Mouse (Mus musculus): ENCODE data around the gene Fgr. TPM values are rescaled to one million over a fixed set of nuclear protein-coding genes. Genes with fewer than 3 reads are reported as not detected.

The Fgr gene
- polyA plus RNA-seq, 1 experiment from 2014 or later: 0.79 TPM

DNA sequence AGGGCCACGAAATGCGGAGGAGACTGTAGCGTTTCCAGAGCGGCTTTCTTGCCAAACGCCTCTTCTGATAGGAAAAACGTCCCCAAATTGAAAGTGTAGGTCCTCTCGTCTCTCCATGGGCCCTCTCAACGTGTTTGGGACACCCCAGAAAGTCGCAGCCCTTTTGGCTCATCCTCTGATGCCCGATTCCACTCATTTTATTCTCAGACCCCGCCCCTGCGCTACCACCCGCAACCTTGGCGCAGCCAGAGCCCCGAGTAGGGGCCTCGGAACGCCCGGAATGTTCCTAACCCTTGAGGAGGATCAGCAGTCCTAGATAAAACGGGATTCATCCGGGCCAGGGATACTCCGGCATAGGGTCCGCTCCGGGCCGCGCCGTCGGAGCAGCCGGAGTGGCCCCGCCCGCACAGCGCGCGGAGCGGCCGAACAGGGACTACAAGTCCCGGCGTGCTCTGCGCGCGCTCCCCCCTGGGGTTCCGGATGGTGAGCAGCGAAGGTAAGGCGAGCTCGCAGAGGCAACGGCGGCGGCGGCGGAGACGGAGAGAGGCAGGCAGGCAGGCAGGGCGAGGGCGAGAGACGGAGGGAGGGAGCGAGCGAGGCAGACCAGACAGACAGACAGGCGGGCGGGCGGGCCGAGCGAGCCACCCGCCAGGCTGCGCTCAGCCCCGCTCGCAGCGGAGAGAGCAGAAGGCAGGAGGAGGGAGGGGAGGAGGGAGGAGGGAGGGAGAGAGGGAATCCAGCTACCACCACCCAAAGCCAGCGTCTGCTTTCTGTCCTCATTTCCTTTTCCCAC, 37.3 kb downstream of the Fgr start, which contains the start of gene Ahdc1:
Gene Ahdc1, plus strand, starts transcription at position 233 of the 793 bp plus-strand sequence.
- WGBS: under 1% methylated on average over 62 of the region's 66 CpGs
- Histone ChIP-seq H3K27me3 (ENCODE audit: control insufficient read depth, insufficient read depth, low read depth, low read length) (peaks cover 18% of the 10 kb centered on the region; the same call in 1 of the 2 replicates), H3K4me3 (ENCODE audit: low read length) (peak within 1 kb of the TSS; percentile 94), H3K9me3 (ENCODE audit: control insufficient read depth, low read length) (no peaks in the 10 kb centered on the region), H3K9ac (ENCODE audit: low read length) (peak within 1 kb of the TSS; percentile 99), H3K4me1 (replicated peaks; ENCODE audit: control insufficient read depth, insufficient read depth, low read length) (peaks cover 41% of the 10 kb centered on the region), H3K36me3 (ENCODE audit: control insufficient read depth, insufficient read depth, low read length) (no peaks in the 10 kb centered on the region), H3K4me2 (ENCODE audit: low read depth, low read length) (peak within 1 kb of the TSS; percentile 91), H3K27ac (ENCODE audit: low read length) (peak within 1 kb of the TSS; percentile 97)
- peak; percentile 87 for ATAC-seq (ENCODE audit: low read depth)

DNA sequence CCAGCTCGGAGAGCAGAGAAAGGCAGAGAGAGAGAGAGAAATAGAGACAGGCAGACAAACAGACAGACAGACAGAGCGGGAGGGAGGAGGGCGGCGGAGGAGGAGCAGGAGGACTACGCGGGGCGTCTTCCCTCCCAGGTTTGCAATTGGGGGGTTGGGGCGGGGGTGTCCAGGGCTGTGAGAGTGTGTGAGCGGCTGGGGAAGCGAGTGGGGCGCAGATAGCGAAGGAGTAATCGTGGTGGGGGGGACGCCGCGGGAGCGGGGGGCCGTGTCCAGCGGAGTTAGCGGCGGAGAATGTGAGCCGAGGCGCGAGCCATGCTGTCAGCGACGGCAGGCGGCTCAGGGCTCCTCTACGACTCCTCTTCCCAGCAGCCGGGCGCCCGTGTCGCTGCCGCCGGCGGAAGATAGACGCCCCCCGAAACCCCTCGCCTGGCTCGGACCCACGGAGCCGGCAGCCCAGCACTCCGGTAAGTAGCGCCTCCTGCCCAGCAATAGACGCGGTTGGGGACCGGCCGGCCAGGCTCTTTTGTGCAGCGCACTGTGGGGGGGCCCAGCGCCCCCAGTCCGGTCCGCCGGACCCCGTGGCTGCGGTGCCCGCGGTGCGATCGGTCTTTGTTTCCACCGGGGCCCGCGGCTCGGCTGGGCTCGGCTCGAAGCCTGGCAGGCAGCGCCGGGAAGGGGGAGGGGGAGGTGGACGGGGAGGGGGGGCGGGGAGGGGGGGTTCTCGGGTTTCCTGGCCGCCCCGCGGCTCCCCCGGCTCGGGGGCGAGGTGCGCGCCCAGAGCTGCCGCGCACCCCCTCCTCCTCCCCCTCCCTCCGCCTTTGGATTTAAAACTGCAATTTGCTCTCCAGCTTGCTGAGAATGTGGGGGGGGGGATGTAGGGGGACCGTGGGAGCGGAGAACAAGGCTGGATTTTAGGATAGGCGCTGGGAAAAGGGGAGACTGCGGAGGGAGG, 38.2 kb downstream of the Fgr start:
- peak overlapping the region; percentile 94 for H3K4me3 ChIP-seq (ENCODE audit: low read length)
- H3K4me1 ChIP-seq (replicated peaks; ENCODE audit: control insufficient read depth, insufficient read depth, low read length): peaks cover 50% of the 10 kb centered on the region
- peak overlapping the region; percentile 97 for H3K27ac ChIP-seq (ENCODE audit: low read length)
- H3K4me2 ChIP-seq (ENCODE audit: low read depth, low read length): peak overlapping the region; percentile 91
- WGBS: 0% methylated on average over 62 of the region's 84 CpGs
- peak; percentile 7 for ATAC-seq (ENCODE audit: low read depth)
- H3K27me3 ChIP-seq (ENCODE audit: control insufficient read depth, insufficient read depth, low read depth, low read length): peaks cover 18% of the 10 kb centered on the region; the same call in 1 of the 2 replicates
- peak overlapping the region; percentile 99 for H3K9ac ChIP-seq (ENCODE audit: low read length)
- no peaks in the 10 kb centered on the region for H3K9me3 ChIP-seq (ENCODE audit: control insufficient read depth, low read length)
- H3K36me3 ChIP-seq (ENCODE audit: control insufficient read depth, insufficient read depth, low read length): no peaks in the 10 kb centered on the region

DNA sequence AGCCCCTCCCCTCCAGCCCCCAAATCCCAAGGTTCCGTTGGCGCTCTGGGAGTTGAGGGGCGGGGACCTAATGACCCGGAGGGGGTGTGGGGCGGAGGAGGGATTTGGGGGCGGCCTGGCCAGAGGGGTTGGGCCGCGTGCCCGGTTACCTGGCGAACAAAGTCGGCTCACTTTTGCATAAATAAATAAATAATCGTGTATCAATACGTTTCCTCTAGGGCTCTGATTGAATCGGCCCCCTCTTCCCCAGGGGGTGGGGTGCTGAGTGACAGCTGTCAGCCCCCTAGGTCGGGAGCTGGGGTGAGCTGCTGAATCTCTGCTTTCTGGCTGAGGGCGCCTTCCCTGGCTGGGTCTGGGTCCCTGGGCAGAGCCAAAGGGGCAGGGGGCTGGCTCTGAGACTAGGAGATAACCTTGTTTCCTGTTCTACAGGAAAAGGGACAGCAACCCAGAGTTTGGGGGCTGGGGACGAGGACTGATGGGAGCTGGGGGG, 38.9 kb downstream of the Fgr start:
- ATAC-seq (ENCODE audit: low read depth): peak; percentile 2; the same call in 1 of the 2 replicates
- H3K4me2 ChIP-seq (ENCODE audit: low read depth, low read length): peak overlapping the region; percentile 91
- H3K36me3 ChIP-seq (ENCODE audit: control insufficient read depth, insufficient read depth, low read length): no peaks in the 10 kb centered on the region
- peak overlapping the region; percentile 97 for H3K27ac ChIP-seq (ENCODE audit: low read length)
- under 1% methylated on average over 17 of the region's 17 CpGs for WGBS
- peaks cover 18% of the 10 kb centered on the region; the same call in 1 of the 2 replicates for H3K27me3 ChIP-seq (ENCODE audit: control insufficient read depth, insufficient read depth, low read depth, low read length)
- H3K9ac ChIP-seq (ENCODE audit: low read length): peak overlapping the region; percentile 99
- H3K4me3 ChIP-seq (ENCODE audit: low read length): peak overlapping the region; percentile 94
- no peaks in the 10 kb centered on the region for H3K9me3 ChIP-seq (ENCODE audit: control insufficient read depth, low read length)
- H3K4me1 ChIP-seq (replicated peaks; ENCODE audit: control insufficient read depth, insufficient read depth, low read length): peaks cover 57% of the 10 kb centered on the region

GRCm38 (mm10) chr4:133013266-133013891, 39.5 kb downstream of the Fgr start:
- Histone ChIP-seq H3K9me3 (ENCODE audit: control insufficient read depth, low read length) (no peaks in the 10 kb centered on the region), H3K27me3 (ENCODE audit: control insufficient read depth, insufficient read depth, low read depth, low read length) (peaks cover 18% of the 10 kb centered on the region; the same call in 1 of the 2 replicates)

GRCm38 (mm10) chr4:133014088-133014487, 40.2 kb downstream of the Fgr start:
- Histone ChIP-seq H3K4me3 (ENCODE audit: low read length) (peak overlapping the region; percentile 94), H3K27ac (ENCODE audit: low read length) (peak overlapping the region; percentile 97; the same call in 1 of the 2 replicates), H3K27me3 (ENCODE audit: control insufficient read depth, insufficient read depth, low read depth, low read length) (peaks cover 18% of the 10 kb centered on the region; the same call in 1 of the 2 replicates), H3K9me3 (ENCODE audit: control insufficient read depth, low read length) (no peaks in the 10 kb centered on the region), H3K4me2 (ENCODE audit: low read depth, low read length) (peak overlapping the region; percentile 91), H3K9ac (ENCODE audit: low read length) (peak overlapping the region; percentile 99), H3K36me3 (ENCODE audit: control insufficient read depth, insufficient read depth, low read length) (0 out of 2 replicates have a peak, but pooled peaks cover 2% of the 10 kb centered on the region), H3K4me1 (replicated peaks; ENCODE audit: control insufficient read depth, insufficient read depth, low read length) (peaks cover 63% of the 10 kb centered on the region)
- ATAC-seq (ENCODE audit: low read depth): no peak
- WGBS: 27% methylated on average over 5 of the region's 5 CpGs

More at GRCm38 (mm10) chr4:133013266-133013891, 39.5 kb downstream of the Fgr start:
- Histone ChIP-seq H3K4me3 (ENCODE audit: low read length) (peak overlapping the region; percentile 94), H3K4me2 (ENCODE audit: low read depth, low read length) (peak overlapping the region; percentile 91), H3K9ac (ENCODE audit: low read length) (peak overlapping the region; percentile 99), H3K27ac (ENCODE audit: low read length) (peak overlapping the region; percentile 97), H3K36me3 (ENCODE audit: control insufficient read depth, insufficient read depth, low read length) (0 out of 2 replicates have a peak, but pooled peaks cover 2% of the 10 kb centered on the region), H3K4me1 (replicated peaks; ENCODE audit: control insufficient read depth, insufficient read depth, low read length) (peaks cover 61% of the 10 kb centered on the region)
- WGBS: 3% methylated on average over 13 of the region's 18 CpGs
- peak; percentile 24 for ATAC-seq (ENCODE audit: low read depth)

DNA sequence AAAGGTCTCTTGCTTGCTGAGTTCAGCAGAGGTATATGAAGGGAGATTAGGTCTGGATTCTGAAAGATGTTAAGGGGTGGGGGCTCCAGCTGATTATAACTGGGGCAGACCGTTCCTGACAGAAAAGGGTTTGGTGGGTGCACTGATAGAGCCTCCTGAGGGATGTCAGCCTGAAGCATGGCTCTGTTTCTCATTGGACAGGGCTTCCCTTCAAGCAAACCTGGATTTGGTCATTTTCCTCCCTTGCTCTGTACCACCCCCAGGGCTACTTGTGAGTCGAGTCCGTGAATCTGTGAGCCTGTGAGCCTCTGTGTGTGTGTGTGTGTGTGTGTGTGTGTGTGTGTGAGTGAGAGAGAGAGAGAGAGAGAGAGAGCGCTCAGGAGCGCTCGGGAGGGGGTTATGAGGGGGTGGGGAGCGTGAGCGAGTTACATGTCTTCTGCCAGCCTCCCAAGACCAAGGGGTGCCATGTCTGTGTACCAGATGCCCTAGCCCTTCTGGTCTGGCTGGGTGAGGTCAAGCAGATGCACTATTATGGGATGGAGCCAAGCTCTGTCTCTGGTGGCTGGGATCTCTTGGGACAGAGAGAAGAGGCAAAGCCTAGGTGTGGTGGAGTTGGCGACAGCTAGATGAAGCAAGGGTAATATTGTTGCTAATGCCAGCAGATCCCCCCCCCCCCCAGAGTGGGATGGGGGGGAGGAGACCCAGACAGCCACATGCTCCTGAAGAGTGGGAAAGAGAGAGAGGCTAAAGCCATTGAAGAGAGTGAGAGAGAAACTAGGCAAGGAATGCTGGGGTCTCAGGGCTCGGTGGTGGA, 41.2 kb downstream of the Fgr start:
- H3K36me3 ChIP-seq (ENCODE audit: control insufficient read depth, insufficient read depth, low read length): 0 out of 2 replicates have a peak, but pooled peaks cover 2% of the 10 kb centered on the region
- no peak overlapping the region for H3K4me2 ChIP-seq (ENCODE audit: low read depth, low read length)
- H3K27me3 ChIP-seq (ENCODE audit: control insufficient read depth, insufficient read depth, low read depth, low read length): peaks cover 10% of the 10 kb centered on the region; the same call in 1 of the 2 replicates
- no peak overlapping the region for H3K4me3 ChIP-seq (ENCODE audit: low read length)
- H3K27ac ChIP-seq (ENCODE audit: low read length): no peak overlapping the region
- 39% methylated on average over 10 of the region's 10 CpGs for WGBS
- peaks cover 69% of the 10 kb centered on the region for H3K4me1 ChIP-seq (replicated peaks; ENCODE audit: control insufficient read depth, insufficient read depth, low read length)
- H3K9ac ChIP-seq (ENCODE audit: low read length): no peak overlapping the region
- ATAC-seq (ENCODE audit: low read depth): no peak
- H3K9me3 ChIP-seq (ENCODE audit: control insufficient read depth, low read length): no peaks in the 10 kb centered on the region

GRCm38 (mm10) chr4:133015710-133016651, 42.1 kb downstream of the Fgr start:
- peak overlapping the region; percentile 85 for H3K27ac ChIP-seq (ENCODE audit: low read length)
- ATAC-seq (ENCODE audit: low read depth): peak; percentile 3; the same call in 1 of the 2 replicates
- peak overlapping the region; percentile 18 for H3K4me2 ChIP-seq (ENCODE audit: low read depth, low read length)
- WGBS: 30% methylated on average over 9 of the region's 9 CpGs
- H3K9me3 ChIP-seq (ENCODE audit: control insufficient read depth, low read length): no peaks in the 10 kb centered on the region
- peak overlapping the region; percentile 43; the same call in 1 of the 2 replicates for H3K9ac ChIP-seq (ENCODE audit: low read length)
- no peak overlapping the region for H3K4me3 ChIP-seq (ENCODE audit: low read length)
- peaks cover 71% of the 10 kb centered on the region for H3K4me1 ChIP-seq (replicated peaks; ENCODE audit: control insufficient read depth, insufficient read depth, low read length)
- H3K36me3 ChIP-seq (ENCODE audit: control insufficient read depth, insufficient read depth, low read length): 0 out of 2 replicates have a peak, but pooled peaks cover 2% of the 10 kb centered on the region
- H3K27me3 ChIP-seq (ENCODE audit: control insufficient read depth, insufficient read depth, low read depth, low read length): peaks cover 2% of the 10 kb centered on the region; the same call in 1 of the 2 replicates
